Mouse (Mus musculus) hindbrain, embryonic 16.5 days (tissue): ENCODE measurements around the gene Nars2. TPM values are rescaled to one million over a fixed set of nuclear protein-coding genes. Genes with fewer than 3 reads are reported as not detected.

Experiments
- ATAC-seq: fragments of 200-750 bp; cut with Nextera tagmentation; 2 replicates; pipeline ENCODE4 v1.8.0; 2017; ENCODE audit warnings: moderate TSS enrichment, moderate library complexity
- H3K27ac ChIP-seq: fragments of 300-500 bp; sonication (generic); 2 replicates; pipeline ENCODE4 v1.5.1; 2014; ENCODE audit warnings: low read depth, mild to moderate bottlenecking, control low read depth, low read length, moderate library complexity
- H3K27me3 ChIP-seq: fragments of 300-500 bp; sonication (generic); replicated peaks from 2 replicates; pipeline ENCODE4 v1.6.1; 2014; ENCODE audit warnings: low read length; ENCODE audit not compliant: control insufficient read depth, insufficient read depth
- H3K36me3 ChIP-seq: fragments of 300-500 bp; sonication (generic); 2 replicates; pipeline ENCODE4 v1.6.1; 2014; ENCODE audit warnings: mild to moderate bottlenecking, low read length, moderate library complexity, mixed read lengths; ENCODE audit not compliant: control insufficient read depth, insufficient read depth
- H3K4me1 ChIP-seq: fragments of 300-500 bp; sonication (generic); 2 replicates; pipeline ENCODE4 v1.6.1; 2014; ENCODE audit warnings: low read depth, low read length; ENCODE audit not compliant: control insufficient read depth, insufficient read depth
- H3K4me2 ChIP-seq: fragments of 300-500 bp; sonication (generic); 2 replicates; pipeline ENCODE4 v1.6.1; 2014; ENCODE audit warnings: mild to moderate bottlenecking, low read length, control low read depth, moderate library complexity
- H3K4me3 ChIP-seq: fragments of 300-500 bp; sonication (generic); 2 replicates; pipeline ENCODE4 v1.5.1; 2014; ENCODE audit warnings: mild to moderate bottlenecking, low read length, control low read depth, moderate library complexity
- H3K9ac ChIP-seq: fragments of 300-500 bp; sonication (generic); 2 replicates; pipeline ENCODE4 v1.6.1; 2014; ENCODE audit warnings: low read depth, mild to moderate bottlenecking, control low read depth, low read length, moderate library complexity
- H3K9me3 ChIP-seq: fragments of 300-500 bp; sonication (generic); 2 replicates; pipeline ENCODE4 v1.6.1; 2014; ENCODE audit warnings: mild to moderate bottlenecking, low read length, moderate library complexity; ENCODE audit not compliant: control insufficient read depth
- WGBS: fragments of 180-500 bp; shearing (Covaris S2); extraction: QIAGEN DNeasy Blood & Tissue Kit; methylation state at CpG from one replicate; pipeline ENCODE4 v1.1.7; 2014; 5-methylcytosine and 5-hydroxymethylcytosine counted together
- polyA plus RNA-seq: library from polyadenylated mRNA; unstranded; fragments of >200 nt; fragmentation: Nextera tagmentation; extraction: Ambion mirVana; gene quantifications from 2 replicates; pipeline ENCODE4 v1.2.1, GENCODE M21; 2015

Nars2 gene
- polyA plus RNA-seq, 1 experiment from 2014 or later: 16.9 TPM

DNA sequence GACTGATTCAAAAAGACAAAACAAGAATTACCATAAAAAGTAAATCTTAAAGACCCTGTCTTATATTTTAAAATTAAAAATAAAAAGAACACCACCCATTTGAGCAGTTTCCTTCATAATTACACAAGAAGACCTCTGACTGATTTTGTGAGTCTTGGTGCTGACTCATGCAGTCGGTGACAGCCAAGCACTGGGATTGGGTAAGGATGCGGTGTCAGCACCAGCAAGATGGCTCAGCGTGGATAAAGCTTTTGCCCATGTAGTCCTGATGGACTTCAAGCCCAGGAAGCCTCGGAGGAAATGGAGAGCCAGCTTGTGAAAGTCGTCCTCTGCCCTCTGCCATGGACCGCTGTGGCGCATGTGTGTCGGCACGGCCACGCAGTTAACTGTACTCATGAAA is 77.8 kb downstream of the Nars2 start:
- H3K4me3 ChIP-seq: no peak overlapping the region
- ATAC-seq: no peak
- H3K9ac ChIP-seq: no peak overlapping the region
- no peaks in the 10 kb centered on the region for H3K9me3 ChIP-seq
- 94% methylated on average over 10 of the region's 10 CpGs for WGBS
- no peaks in the 10 kb centered on the region for H3K4me1 ChIP-seq
- H3K36me3 ChIP-seq: 0 out of 2 replicates have a peak, but pooled peaks cover 2% of the 10 kb centered on the region
- no peaks in the 10 kb centered on the region for H3K27me3 ChIP-seq
- H3K27ac ChIP-seq: no peak overlapping the region
- H3K4me2 ChIP-seq: no peak overlapping the region

DNA sequence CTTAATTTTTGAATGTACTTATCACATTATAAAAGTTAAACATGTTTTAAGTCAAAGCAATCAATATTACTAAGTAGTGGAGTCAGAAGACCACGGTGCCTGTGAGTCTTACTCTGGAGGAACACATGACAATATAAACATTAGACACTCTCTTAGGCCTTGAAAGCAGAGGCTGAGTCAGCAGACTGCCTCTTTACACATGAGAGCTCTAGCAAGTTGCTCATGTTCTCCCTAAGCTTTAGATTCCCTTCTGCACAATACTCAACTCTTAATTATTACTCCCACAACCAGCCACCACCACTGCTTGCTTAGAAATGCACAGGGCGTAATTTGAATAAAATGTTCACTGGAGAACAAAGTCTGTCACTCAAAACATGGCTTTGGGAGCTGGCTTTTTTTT is 81.1 kb downstream of the Nars2 start:
- Histone ChIP-seq H3K9me3 (no peaks in the 10 kb centered on the region), H3K4me1 (no peaks in the 10 kb centered on the region), H3K27me3 (no peaks in the 10 kb centered on the region), H3K36me3 (no peaks in the 10 kb centered on the region), H3K9ac (no peak overlapping the region), H3K4me2 (no peak overlapping the region), H3K27ac (no peak overlapping the region), H3K4me3 (no peak overlapping the region)
- ATAC-seq: no peak
- 84% methylated on average over 2 of the region's 2 CpGs for WGBS

DNA sequence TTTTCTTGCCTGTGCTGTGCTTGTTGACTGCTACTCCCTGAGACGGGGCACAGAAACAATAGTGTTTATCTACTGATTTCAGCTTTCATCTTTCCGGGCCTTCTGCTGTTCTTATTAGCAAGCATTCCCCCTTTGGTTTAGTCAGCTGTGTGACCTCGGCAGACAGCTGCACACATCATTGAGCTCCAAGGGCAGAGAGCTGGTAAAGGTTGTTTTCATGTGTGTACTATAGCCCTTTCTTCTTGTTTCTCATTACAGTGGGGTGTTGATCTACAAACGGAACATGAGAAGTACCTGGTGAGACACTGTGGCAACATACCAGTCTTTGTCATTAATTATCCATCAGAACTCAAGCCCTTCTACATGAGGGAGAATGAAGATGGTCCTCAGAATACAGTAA is 88.3 kb downstream of the Nars2 start:
- H3K4me2 ChIP-seq: no peak overlapping the region
- H3K4me3 ChIP-seq: no peak overlapping the region
- H3K9me3 ChIP-seq: no peaks in the 10 kb centered on the region
- H3K27ac ChIP-seq: no peak overlapping the region
- no peaks in the 10 kb centered on the region for H3K36me3 ChIP-seq
- no peak overlapping the region for H3K9ac ChIP-seq
- no peak for ATAC-seq
- WGBS: 58% methylated on average over 4 of the region's 4 CpGs
- H3K27me3 ChIP-seq: no peaks in the 10 kb centered on the region
- H3K4me1 ChIP-seq: no peaks in the 10 kb centered on the region

DNA sequence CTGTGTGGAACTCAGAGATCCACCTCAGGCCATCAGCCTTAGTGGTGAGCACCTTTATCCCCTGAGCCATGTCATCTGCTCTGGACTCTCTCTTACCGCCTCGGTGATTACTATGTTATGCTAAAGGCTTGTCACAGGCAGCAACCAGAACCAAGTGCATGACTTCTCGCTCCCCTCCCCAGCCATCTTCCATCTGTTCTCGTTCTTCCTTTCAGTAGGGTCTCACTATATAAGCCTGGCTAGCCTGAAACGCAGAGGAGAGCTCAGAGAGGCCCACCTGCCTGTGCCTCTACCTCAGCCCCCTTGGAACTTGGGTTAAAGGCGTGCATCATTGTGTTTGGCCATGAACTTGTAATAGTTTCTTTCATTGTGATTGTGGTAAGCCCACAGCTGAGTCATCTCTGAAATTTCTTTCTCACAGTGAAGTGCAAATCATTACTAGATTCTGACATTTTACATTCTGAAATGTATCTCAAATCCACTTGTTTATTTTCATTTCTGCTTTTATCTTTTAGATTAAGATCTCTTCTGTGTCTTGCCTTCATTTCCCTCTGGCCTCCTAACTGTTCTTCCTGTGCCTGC is 90.7 kb downstream of the Nars2 start:
- whole genome bisulfite sequencing: 87% methylated on average over 6 of the region's 6 CpGs
- no peaks in the 10 kb centered on the region for H3K4me1 ChIP-seq
- H3K36me3 ChIP-seq: no peaks in the 10 kb centered on the region

DNA sequence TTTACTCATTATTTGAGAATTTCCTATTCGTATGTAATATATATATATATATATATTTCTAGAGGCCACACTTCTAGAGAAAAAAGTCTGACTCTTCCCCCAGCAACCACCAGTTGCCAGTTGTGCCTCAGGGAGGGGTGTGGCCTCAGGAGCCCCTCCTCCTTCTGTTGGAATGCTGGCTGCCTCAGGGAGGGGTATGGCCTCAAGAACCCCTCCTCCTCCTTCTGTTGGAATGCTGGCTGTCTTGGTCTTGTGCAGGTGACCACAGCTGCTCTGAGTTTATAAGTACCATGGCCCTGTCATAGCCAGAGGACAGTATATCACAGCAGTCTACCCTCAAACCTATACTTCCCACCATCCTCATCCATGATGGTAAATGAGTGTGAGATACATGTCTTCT is 91.7 kb downstream of the Nars2 start:
- ATAC-seq: no peak
- Histone ChIP-seq H3K9ac (no peak overlapping the region), H3K4me1 (no peaks in the 10 kb centered on the region), H3K36me3 (no peaks in the 10 kb centered on the region), H3K4me2 (no peak overlapping the region), H3K4me3 (no peak overlapping the region), H3K27me3 (no peaks in the 10 kb centered on the region), H3K27ac (no peak overlapping the region), H3K9me3 (no peaks in the 10 kb centered on the region)
- WGBS: 98% methylated on average over 1 of the region's 1 CpGs

More for the DNA sequence above, 90.7 kb downstream of the Nars2 start:
- no peak overlapping the region for H3K27ac ChIP-seq
- H3K9ac ChIP-seq: no peak overlapping the region
- ATAC-seq: no peak
- no peaks in the 10 kb centered on the region for H3K27me3 ChIP-seq
- no peak overlapping the region for H3K4me2 ChIP-seq
- no peak overlapping the region for H3K4me3 ChIP-seq
- no peaks in the 10 kb centered on the region for H3K9me3 ChIP-seq

DNA sequence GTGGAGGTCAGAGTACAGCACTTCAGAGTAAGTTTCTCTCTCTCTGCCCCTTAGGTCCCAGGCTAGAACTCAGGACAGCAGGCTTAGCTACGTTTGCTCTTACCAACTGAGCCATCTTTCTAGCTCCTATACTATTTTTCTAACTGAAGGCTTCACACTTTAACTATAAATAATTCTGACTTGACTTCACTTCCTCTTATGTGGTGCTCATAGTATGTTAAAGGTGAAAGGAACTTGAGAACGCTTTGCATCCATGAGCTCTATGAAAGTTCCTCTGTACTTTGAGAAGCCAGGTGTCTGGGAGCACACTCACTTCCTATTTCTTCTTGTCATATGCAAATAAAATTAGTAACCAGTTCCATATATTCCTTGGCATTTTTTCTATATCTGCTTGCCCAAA is 109.7 kb downstream of the Nars2 start:
- Histone ChIP-seq H3K4me1 (no peaks in the 10 kb centered on the region), H3K27ac (no peak overlapping the region), H3K36me3 (peaks cover 9% of the 10 kb centered on the region), H3K4me2 (no peak overlapping the region), H3K4me3 (no peak overlapping the region), H3K9ac (no peak overlapping the region), H3K9me3 (no peaks in the 10 kb centered on the region), H3K27me3 (no peaks in the 10 kb centered on the region)
- WGBS: 93% methylated on average over 2 of the region's 2 CpGs
- ATAC-seq: no peak

DNA sequence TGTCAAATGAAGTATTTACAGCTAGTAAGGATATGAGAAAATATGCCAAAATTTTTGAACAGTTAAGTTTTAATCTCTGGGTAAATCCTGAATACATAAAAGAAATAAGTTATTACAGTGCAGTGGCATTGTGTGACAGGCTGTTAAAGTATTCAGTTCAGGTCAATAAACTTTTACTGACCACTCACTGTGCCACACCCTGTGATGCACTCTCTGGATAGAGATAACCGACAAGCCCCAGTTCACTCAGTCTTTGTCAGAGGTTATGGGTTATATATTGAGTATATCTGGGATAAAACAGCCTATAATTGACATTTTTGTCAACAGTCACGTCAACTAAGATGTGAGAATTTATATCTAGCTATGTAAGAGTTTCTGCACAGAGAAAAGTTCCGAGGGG is 120.2 kb downstream of the Nars2 start:
- H3K4me2 ChIP-seq: no peak overlapping the region
- no peaks in the 10 kb centered on the region for H3K27me3 ChIP-seq
- H3K36me3 ChIP-seq: no peaks in the 10 kb centered on the region
- no peak overlapping the region for H3K4me3 ChIP-seq
- no peak overlapping the region for H3K27ac ChIP-seq
- 86% methylated on average over 3 of the region's 3 CpGs for WGBS
- no peaks in the 10 kb centered on the region for H3K4me1 ChIP-seq
- H3K9me3 ChIP-seq: no peaks in the 10 kb centered on the region
- H3K9ac ChIP-seq: no peak overlapping the region
- ATAC-seq: no peak

DNA sequence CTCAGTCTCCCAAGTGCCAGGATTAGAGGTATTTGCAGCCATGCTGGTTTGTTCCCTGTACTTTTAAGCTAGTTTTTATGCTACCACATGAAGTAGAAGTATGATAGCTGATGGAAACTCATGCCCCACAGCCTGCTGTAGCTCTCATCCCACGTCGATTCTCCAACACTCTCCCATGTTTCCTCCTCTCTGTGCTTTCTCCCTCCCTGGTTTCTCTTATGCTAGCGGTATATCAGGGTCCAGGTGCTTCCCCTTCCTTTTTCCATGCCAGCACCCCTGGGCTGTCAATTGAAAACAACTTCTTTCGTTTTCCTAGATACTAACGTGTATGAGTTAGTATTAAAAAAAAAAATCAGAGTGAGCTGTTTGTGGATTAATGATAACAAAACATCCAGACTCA is 120.8 kb downstream of the Nars2 start:
- Histone ChIP-seq H3K36me3 (no peaks in the 10 kb centered on the region), H3K4me3 (no peak overlapping the region), H3K27me3 (no peaks in the 10 kb centered on the region), H3K27ac (no peak overlapping the region), H3K4me2 (no peak overlapping the region), H3K9me3 (no peaks in the 10 kb centered on the region), H3K4me1 (no peaks in the 10 kb centered on the region), H3K9ac (no peak overlapping the region)
- WGBS: 86% methylated on average over 5 of the region's 5 CpGs
- ATAC-seq: no peak

DNA sequence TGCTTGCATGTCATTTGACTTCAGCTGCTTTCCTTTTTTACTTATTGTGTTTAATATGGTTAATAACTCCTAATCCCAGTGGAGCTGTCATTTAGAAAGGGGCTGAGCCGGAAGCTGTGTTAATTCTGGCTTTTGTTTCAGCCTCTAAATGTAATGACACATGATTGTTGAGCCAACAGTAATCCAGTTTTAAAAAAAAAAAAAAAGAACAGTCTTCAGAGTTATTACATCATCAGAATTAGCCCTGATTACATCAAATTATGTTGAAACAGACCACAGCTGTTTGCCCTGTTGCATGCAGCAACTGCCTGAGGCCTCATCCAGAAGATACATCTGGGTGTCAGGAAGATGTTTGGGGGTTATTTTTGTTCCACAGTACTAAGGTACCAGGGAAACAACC is 123.7 kb downstream of the Nars2 start:
- no peak overlapping the region for H3K9ac ChIP-seq
- H3K4me1 ChIP-seq: no peaks in the 10 kb centered on the region
- H3K27ac ChIP-seq: no peak overlapping the region
- no peaks in the 10 kb centered on the region for H3K36me3 ChIP-seq
- H3K9me3 ChIP-seq: no peaks in the 10 kb centered on the region
- ATAC-seq: no peak
- no peak overlapping the region for H3K4me3 ChIP-seq
- H3K4me2 ChIP-seq: no peak overlapping the region
- no peaks in the 10 kb centered on the region for H3K27me3 ChIP-seq
- WGBS: 63% methylated on average over 1 of the region's 1 CpGs

DNA sequence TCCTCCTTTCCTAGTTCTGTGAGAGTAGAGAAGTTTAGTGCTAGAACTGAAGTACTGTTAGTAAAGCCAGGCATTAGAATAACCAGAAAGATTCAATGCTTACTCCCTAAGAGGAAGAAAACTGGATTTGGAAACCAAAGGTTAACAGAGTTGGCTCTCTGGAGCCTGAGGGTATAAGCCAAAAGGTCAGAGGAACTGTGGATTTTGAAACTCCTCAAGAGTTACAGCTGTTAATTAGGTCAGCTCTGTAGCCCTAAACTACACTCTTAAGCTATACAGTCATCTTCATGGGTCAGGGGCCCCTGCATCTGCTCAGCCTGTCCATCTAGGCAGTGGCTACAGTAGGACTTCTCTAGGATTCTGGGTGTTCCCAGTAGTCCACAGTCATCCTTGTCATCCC is 125.7 kb downstream of the Nars2 start:
- no peaks in the 10 kb centered on the region for H3K36me3 ChIP-seq
- no peaks in the 10 kb centered on the region for H3K9me3 ChIP-seq
- ATAC-seq: no peak
- H3K4me2 ChIP-seq: no peak overlapping the region
- H3K9ac ChIP-seq: no peak overlapping the region
- no peaks in the 10 kb centered on the region for H3K27me3 ChIP-seq
- H3K27ac ChIP-seq: no peak overlapping the region
- H3K4me1 ChIP-seq: no peaks in the 10 kb centered on the region
- H3K4me3 ChIP-seq: no peak overlapping the region
